Mouse (Mus musculus) cerebellum, adult 2 months (tissue): ENCODE results near the gene Parva.
A peak's percentile ranks its signal among the peaks of the same experiment; 100 is the strongest.

Source experiments
- CTCF ChIP-seq: fragments of 200-500 bp; IDR thresholded peaks from 2 replicates; pipeline ENCODE4 v1.5.1; 2011; ENCODE audit warnings: low read depth, mild to moderate bottlenecking, control low read depth, low read length, moderate library complexity, borderline replicate concordance; ENCODE audit not compliant: insufficient read depth
- POLR2A ChIP-seq: fragments of 200-500 bp; IDR thresholded peaks from 2 replicates; pipeline ENCODE4 v1.6.1; 2011; ENCODE audit warnings: low read length, control low read depth, borderline replicate concordance; ENCODE audit not compliant: insufficient read depth

DNA sequence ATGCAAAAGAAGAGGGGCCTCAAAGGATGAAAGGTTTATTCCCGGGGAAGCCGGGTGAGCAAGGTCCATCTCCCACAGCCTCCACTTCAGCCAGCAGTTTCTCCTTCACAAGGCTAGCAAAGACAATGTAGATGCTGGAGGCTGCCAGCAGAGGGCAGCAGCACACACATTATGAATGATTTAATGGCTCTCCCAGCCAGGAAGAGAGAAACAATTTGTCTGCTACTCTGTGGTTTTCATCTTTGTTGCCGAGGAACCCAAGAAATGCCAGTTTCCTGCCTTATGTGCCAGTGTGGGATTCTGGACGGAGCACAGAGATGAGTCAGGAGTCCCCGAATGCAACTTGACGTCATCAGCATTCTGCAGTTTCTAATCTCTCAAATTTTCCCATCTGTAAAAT is 27.1 kb upstream of the Parva start:
- TF ChIP-seq POLR2A (no peak), CTCF (peak; percentile 88)
